Mouse (Mus musculus) telencephalon, adult 2 months (tissue): ENCODE results near the gene Hoxd3.

ENCODE experiments used
- DNase-seq: peaks from one replicate; pipeline ENCODE4 v3.0.0-alpha.2; 2011; ENCODE audit warnings: low read depth, low spot score

Hoxd3 gene

GRCm38 (mm10) chr2:74704999-74705466 is 6.7 kb upstream of the Hoxd3 start:
- no peak for DNase-seq

- no peak for DNase-seq
Measured at GRCm38 (mm10) chr2:74705467-74706089, 6.1 kb upstream of the Hoxd3 start.

DNA sequence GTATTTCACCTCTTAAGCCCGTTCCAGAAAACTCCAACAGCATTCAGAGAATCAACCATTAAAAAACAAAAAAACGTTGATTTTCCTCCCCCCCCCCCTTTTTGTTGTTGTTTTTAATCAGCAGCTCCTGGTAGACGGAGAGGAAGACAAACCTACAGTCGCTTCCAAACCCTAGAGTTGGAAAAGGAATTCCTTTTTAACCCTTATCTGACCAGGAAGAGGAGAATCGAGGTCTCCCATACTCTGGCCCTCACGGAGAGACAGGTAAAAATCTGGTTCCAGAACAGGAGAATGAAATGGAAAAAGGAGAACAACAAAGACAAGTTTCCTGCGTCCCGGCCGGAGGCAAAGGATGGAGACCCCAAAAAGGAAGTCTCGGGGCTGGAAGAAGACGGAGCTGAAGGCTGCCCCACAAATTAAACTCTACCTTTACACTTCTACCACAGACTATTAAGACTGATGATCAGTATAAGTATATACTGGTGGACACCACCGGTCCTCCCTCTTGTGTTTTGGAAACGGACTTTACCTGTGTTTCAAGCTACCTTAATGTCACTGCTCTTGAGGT is 5.2 kb upstream of the Hoxd3 start:
- no peak for DNase-seq

DNA sequence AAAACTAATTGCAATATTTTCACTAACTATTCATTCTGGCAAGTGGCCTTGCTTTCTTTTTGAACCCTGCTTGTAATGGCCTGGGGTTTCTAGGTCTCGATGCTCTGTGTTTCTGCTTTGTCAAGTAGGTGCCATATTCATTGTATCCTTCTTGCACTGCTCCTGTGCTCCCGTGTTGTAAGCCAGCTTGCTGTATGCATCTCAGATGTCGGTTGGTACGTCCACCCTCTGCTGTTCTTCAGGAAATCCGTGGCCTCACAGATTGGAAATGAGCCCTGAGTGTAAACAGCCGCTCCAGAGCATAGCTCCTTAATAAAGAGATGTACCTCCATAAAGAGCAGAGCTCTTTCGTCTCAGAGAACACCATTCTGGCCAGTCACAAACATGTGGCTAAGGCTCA is 4.1 kb upstream of the Hoxd3 start:
- no peak for DNase-seq

DNA sequence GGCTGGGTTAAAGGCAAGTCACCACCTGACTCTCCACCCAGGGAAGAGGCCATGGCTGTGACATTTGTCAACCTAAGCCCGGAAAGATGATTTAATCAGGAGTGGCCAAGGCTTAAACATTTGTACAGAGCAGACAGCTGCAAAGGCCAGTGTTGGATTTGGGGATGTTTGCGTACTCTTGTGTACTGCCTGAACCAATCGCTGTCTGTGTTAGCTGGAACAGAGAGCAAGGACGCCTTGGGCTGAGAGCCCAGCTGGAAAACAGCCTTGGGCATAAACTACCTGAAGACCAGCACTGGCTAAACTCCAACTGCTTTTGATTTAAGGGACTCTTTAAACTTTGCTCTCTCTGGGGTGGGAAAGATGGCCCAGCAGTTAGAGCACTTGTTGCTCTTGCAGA is 3.1 kb upstream of the Hoxd3 start:
- no peak for DNase-seq

- DNase-seq = no peak
Measured at GRCm38 (mm10) chr2:74709465-74710419, 2.0 kb upstream of the Hoxd3 start.

DNA sequence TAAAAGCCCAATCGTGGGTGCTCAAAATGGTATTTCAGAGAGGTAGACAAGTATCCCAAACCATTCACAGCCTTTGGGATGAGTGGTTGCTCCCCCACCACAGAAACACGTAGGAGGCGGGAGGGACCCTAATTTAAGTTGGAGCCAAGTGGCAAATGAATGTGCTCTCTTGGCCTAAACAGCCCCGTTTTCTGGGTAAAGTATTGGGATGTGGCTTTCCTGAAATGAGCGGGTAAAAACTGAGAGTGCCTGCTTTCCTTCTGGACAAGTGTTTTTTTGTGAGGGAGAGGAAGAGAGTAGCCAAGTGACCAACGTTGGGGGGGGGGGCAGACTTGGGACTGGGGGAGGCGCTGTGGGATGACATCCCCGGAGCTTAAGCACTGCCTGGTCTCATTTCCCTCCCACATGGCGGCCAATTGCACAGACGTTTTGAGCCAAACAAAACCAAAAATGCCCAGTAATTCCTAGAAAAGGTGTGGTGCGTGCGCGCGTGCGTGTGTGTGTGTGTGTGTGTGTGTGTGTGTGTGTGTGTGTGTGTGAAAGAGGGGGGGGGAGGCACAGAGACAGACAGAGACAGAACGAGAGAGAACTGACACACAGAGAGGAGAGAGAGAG is 691 bp upstream of the Hoxd3 start:
- no peak for DNase-seq

DNA sequence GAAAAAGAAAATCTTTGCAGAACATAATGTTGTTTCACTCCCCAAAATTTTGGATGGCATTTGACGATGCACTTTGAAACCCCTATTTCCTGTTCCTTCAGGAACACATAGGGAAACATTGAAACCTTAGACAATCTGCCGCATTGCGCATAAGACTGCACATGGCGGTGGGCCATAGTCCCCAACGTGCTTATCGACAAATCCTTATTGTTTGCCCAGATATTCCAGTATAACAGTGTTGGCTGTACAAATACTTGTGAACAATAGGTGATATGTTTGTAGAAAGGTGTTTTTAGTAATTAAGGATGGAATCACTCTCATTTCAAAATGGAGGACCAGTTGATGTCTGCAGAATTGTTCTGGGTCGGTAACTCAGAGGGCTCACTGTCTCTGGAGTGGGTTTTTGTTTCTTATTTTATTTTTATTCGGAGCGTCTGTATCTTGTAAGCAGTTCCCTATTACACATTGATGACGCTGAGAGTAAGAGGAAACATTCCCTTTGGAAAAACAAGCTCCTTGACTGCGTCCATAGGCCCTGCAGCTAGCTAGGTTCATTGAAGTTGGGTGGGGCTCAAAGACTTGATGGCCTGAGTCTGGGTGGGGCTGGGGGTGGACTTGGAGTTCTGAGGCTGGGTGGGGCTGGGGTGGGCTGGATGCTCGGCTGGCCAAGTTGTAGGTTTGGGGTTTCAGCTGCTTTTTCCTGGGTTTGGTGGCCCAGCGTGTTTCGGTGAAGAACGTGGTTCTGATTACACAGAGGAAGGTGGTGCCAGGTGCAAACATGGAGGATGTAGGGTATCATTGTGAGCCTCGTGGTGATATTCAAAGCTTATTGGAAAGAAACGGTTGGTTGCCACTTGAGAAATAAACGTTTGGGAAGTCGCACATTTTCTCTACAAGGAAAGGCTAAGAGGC is 1.8 kb downstream of the Hoxd3 start:
- no peak for DNase-seq

DNA sequence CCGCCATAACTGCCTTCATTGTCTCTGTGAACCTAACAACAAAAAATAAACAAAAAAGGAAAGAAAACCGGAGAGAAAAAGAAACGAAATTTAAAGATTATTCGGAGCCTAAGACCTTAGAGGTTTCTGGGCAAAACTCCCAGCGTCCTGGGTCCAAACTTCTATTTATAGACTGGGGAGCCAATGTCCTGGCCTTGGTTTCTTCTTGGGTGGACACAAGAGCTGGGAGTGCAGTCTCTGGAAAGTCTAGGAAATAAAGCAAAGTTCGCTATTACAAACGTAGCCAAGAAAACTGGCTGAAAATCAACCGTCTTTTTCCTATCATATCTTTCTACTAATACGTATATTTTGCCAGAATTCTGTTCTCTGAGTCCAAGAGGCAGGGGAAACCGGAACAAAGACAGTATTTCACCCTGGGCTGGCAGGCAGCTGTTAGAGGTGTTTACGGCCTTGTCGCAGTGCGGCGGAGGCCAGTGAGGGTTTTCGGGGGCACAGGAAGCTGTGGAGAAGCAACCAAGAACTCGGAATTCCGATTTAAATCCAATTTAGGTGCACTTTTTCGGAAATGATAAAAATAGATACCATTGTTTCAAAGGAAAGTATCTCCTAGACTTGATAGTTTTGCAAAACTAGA is 2.5 kb downstream of the Hoxd3 start:
- no peak for DNase-seq

DNA sequence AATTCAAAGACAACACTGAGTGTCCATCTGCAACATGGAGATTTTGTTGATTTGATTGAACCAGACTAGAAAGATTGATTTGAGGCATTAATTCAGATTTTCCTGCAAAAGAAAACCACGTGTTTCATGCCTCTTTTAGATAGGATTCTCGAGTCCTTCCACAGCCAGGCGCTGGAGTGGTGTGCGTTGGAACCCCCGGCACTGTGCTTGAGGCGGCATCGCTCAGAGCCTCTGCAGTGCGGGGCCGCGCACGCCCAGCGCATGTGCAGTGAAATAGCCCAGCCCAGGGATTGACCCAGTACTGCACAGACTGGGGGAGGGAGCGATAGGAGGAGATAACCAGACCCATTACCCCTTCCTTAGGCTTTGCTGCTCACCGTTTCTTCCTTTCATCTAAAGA is 3.2 kb downstream of the Hoxd3 start:
- no peak for DNase-seq

- DNase-seq = peak; percentile 11
Measured at GRCm38 (mm10) chr2:74715504-74716241, 3.9 kb downstream of the Hoxd3 start.

- no peak for DNase-seq
Measured at GRCm38 (mm10) chr2:74720384-74720783, 8.7 kb downstream of the Hoxd3 start.

GRCm38 (mm10) chr2:74720955-74721491 is 9.3 kb downstream of the Hoxd3 start:
- no peak for DNase-seq

DNA sequence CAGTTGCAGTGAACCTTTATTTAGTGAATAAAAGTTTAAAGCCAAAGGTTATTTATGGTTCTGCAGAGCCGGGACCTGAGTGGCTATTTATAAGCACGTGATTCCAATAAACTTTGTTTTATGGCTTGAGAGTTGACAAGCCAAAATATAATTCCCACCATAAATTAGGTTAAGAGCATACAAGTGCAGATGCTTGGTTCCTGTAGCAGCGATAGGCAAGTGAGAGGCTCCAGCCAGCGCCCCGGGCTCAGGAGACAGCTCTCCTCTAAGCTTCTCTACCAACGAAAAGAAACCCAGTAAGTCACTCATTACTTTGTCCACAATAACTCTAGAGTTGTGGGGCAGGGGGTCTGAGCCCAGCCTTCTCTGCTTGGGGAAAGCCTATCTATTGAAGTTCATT is 10.2 kb downstream of the Hoxd3 start:
- no peak for DNase-seq

DNA sequence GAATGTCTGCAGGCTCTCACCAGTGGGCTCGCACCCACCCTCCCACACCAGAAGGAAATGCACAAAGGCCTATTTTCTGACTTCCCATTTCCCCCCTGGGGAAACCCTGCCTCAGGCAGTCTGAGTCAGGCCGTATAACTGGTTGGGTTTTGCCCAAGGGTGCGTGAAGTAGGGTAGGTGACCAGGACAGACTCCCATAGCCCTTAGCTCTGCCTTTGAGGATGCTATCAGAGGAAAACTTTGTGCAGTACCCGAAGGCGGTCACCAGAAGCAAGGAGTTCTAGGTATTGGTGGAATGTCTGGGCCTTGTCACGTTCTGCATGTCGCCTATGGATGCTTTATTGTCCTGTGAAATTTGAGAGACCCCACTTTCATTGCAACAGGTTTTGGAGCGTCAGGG is 11.2 kb downstream of the Hoxd3 start:
- DNase-seq = no peak

- DNase-seq = no peak
Measured at GRCm38 (mm10) chr2:74724244-74725015, 12.7 kb downstream of the Hoxd3 start.

- no peak for DNase-seq
Measured at GRCm38 (mm10) chr2:74725171-74725570, 13.4 kb downstream of the Hoxd3 start.

GRCm38 (mm10) chr2:74726551-74726950 is 14.8 kb downstream of the Hoxd3 start, which contains the start of gene Gm28230:
Gene Gm28230 (plus strand): TSS chr2:74726728.
- DNase-seq = no peak
